In the genomic region with DNA sequence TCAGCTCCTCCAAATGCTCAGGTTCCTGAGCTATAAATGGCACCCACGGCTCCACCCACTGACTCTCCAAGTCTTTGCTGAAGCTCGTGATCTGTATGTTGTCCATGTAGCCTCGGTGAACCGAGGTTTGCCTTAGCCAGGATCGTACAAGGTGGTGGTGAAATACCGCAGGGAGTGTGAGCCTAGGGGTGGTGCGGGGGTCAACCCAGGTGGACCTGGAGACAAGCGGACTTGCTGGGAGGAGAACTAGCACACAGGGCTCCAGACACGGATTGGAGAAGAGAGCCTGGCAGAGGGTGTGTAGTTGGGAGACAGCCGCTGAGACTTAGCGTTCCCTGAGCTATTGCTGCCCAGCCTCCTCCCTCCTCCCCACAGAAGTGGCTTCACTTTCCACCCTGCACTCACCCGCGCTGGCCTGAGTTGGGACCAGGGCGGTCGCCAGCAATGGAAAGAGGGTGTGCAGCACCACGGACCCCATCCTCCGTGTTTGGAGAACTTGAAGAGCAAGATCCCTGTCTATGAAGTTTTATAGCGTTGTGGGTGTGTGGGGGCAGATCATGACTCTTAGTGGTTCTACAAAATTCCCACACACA, we compare ENCODE assay signal across 8 mouse cellular contexts. TPM values are rescaled to one million over a fixed set of nuclear protein-coding genes. Genes with fewer than 3 reads are reported as not detected.
A peak's percentile ranks its signal among the peaks of the same experiment; 100 is the strongest.
DNase-seq lines count a peak whose midpoint lies in the region; ATAC-seq and TF ChIP-seq lines count a peak whose summit lies in the region.

A gene (minus strand): TSS at position 17 of the 593 bp plus-strand sequence.

- 14% methylated on average over 18 of the region's 18 CpGs for WGBS in neural tube, embryonic 11.5 days
- WGBS in olfactory bulb, adult 2 months: 16% methylated on average over 18 of the region's 18 CpGs

- peak; percentile 17 for DNase-seq in embryo, embryonic 10.5 days (ENCODE audit: low spot score)
- DNase-seq in embryo, embryonic 10 days (ENCODE audit: low spot score): no peak
- DNase-seq in neural tube, embryonic 11.5 days (ENCODE audit: low spot score): no peak
- DNase-seq in neural tube, embryonic 10.5 days (ENCODE audit: extremely low spot score, low spot score): no peak
- peak; percentile 19 to 30 for DNase-seq in left cerebral cortex, postnatal 14 days (ENCODE audit: low spot score in 2 of 2)
- no peak for DNase-seq in cerebellum, postnatal 4 days (ENCODE audit: low spot score in 2 of 2)
- no peak for DNase-seq in urinary bladder, postnatal 4 days (ENCODE audit: low spot score in 2 of 2)

- H3K27me3 ChIP-seq in neural tube, embryonic 11.5 days (ENCODE audit: control insufficient read depth, insufficient read depth, low read length): no peaks in the 10 kb centered on the region

- no peak for ATAC-seq in neural tube, embryonic 11.5 days (ENCODE audit: insufficient read depth, low FRiP score, low TSS enrichment)

- H3K4me2 ChIP-seq in neural tube, embryonic 11.5 days (ENCODE audit: low read depth): 0 out of 2 replicates have a peak within 1 kb of the TSS, but pooled peaks have one; percentile 15

- no peaks in the 10 kb centered on the region for H3K4me1 ChIP-seq in neural tube, embryonic 11.5 days (ENCODE audit: control insufficient read depth, insufficient read depth, low read length)
- H3K4me1 ChIP-seq in olfactory bulb, adult 2 months (ENCODE audit: control insufficient read depth, insufficient read depth, low read length): peaks cover 6% of the 10 kb centered on the region

- no peaks in the 10 kb centered on the region for H3K36me3 ChIP-seq in neural tube, embryonic 11.5 days (ENCODE audit: control insufficient read depth, insufficient read depth, low read length)

- H3K27ac ChIP-seq in neural tube, embryonic 11.5 days (ENCODE audit: low read depth, low read length): no peak within 1 kb of the TSS
- H3K27ac ChIP-seq in olfactory bulb, adult 2 months (ENCODE audit: insufficient read depth, low read depth, low read length): no peak within 1 kb of the TSS

- H3K4me3 ChIP-seq in neural tube, embryonic 11.5 days (ENCODE audit: low read depth, low read length): no peak within 1 kb of the TSS
- H3K4me3 ChIP-seq in olfactory bulb, adult 2 months (ENCODE audit: insufficient read depth, low read depth, low read length): 0 out of 2 replicates have a peak within 1 kb of the TSS, but pooled peaks have one; percentile 6

- TF ChIP-seq CTCF in olfactory bulb, adult 2 months (IDR thresholded peaks at IDR 0.05; ENCODE audit: insufficient read depth, low read depth, low read length): no peak

- intact Hi-C loops in left cerebral cortex, postnatal 14 days (cut with DNase I): no loop called here

- no peak for TF ChIP-seq POLR2A in olfactory bulb, adult 2 months (IDR thresholded peaks at IDR 0.05; ENCODE audit: insufficient read depth, low read depth, low read length)

- no peaks in the 10 kb centered on the region for H3K9me3 ChIP-seq in neural tube, embryonic 11.5 days (ENCODE audit: control insufficient read depth, low read length)

- H3K9ac ChIP-seq in neural tube, embryonic 11.5 days (ENCODE audit: low read length): no peak within 1 kb of the TSS

RNA-seq across cellular contexts. Expression of the gene that starts here (rescaled TPM):
- polyA plus RNA-seq in neural tube, embryonic 11.5 days (2014; fragmentation: Nextera tagmentation; extraction: Ambion mirVana): not detected in 2 replicates
- not detected for total RNA-seq in left cerebral cortex, postnatal 14 days (2021)
- not detected in 2 replicates for polyA plus RNA-seq in olfactory bulb, adult 2 months (2012; ENCODE audit: insufficient read depth, insufficient read length, low replicate concordance, missing spikeins)

Comparison
In these comparisons a context has a peak if more than half of its experiments do, and no peak if none do; other contexts are left out.
1. Peak in DNase-seq in left cerebral cortex, postnatal 14 days; RNA of the gene not detected or under 1 TPM.